Comparison of ENCODE assay signal across 25 mouse cellular contexts in genomic region chr9:40355406-40355805, GRCm38 (mm10).
"Had no signal": no experiment of that assay in that cellular context is flagged by ENCODE, and none has a peak within 500 bp of the region (broad histone marks: within the 10 kb centered on the region; RNA-seq: fewer than 3 reads in every experiment).

No protein-coding gene starts in this region.

- DNase-seq: gastrocnemius, postnatal 14 days; gastrocnemius, postnatal 36 days; heart, adult 11 months; heart, adult 2 months; heart, postnatal 14 days; heart, postnatal 36 days; kidney, adult 11 months; kidney, adult 2 months; kidney, adult 9 months; kidney, postnatal 14 days; kidney, postnatal 36 days; left cerebral cortex, postnatal 4 days; lung, adult 18-20 months had no signal

- H3K4me3 ChIP-seq: heart, adult 2 months; heart, embryonic 13.5 days; heart, embryonic 15.5 days; hindbrain, embryonic 13.5 days; hindbrain, embryonic 15.5 days; kidney, embryonic 15.5 days; limb, embryonic 13.5 days; limb, embryonic 15.5 days; liver, embryonic 12.5 days had no signal

- H3K27ac ChIP-seq: heart, adult 2 months; heart, embryonic 13.5 days; heart, embryonic 15.5 days; hindbrain, embryonic 13.5 days; hindbrain, embryonic 15.5 days; hindbrain, postnatal 0 days; kidney, embryonic 15.5 days; kidney, postnatal 0 days; limb, embryonic 13.5 days; limb, embryonic 15.5 days; liver, embryonic 12.5 days; liver, embryonic 14.5 days had no signal

- ATAC-seq: hindbrain, postnatal 0 days; intestine, embryonic 16.5 days; liver, embryonic 12.5 days had no signal
